Mouse (Mus musculus) layer of hippocampus, postnatal 10 days (tissue): ENCODE measurements around the gene Kcmf1. TPM values are rescaled to one million over a fixed set of nuclear protein-coding genes. Genes with fewer than 3 reads are reported as not detected.
A peak's percentile ranks its signal among the peaks of the same experiment; 100 is the strongest.
"Not testable (repeated sequence)": the region's sequence is repeated elsewhere in the genome, so short reads cannot be mapped to it uniquely, and the experiment has no call there.

ENCODE experiments used
- DNase-seq, 2 experiments: peaks; one replicate each; pipeline ENCODE4 v3.0.0; 2021; ENCODE audit warnings: low spot score in 2 of 2
- total RNA-seq, 2 experiments: library from RNA; stranded (reverse); gene quantifications; 2 replicates each; pipeline ENCODE4 v1.2.3; 2021

Gene Kcmf1
- total RNA-seq, 2 experiments from 2014 or later: 63.3 to 65.6 TPM

DNA sequence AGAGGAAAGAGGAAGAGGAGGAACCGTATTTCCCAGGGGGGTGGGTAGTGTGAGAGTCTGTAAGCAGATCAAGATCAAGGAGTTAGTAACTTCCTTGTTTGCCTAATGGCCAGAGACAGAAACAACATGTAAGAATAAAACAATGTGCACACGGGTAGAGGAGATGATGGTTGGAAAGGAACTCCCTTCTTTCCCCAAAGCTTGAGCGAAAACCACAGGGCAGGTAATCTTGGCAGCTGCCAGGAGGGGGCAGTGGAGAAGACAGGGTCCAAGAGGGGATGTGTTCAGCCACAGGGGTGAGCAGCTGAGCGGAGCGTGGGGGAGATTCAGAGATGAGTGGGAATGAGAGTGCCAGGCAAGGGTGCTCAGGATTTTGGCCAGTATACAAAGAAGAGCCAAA, 48.1 kb downstream of the Kcmf1 start:
- DNase-seq: peak; percentile 48 to 56

DNA sequence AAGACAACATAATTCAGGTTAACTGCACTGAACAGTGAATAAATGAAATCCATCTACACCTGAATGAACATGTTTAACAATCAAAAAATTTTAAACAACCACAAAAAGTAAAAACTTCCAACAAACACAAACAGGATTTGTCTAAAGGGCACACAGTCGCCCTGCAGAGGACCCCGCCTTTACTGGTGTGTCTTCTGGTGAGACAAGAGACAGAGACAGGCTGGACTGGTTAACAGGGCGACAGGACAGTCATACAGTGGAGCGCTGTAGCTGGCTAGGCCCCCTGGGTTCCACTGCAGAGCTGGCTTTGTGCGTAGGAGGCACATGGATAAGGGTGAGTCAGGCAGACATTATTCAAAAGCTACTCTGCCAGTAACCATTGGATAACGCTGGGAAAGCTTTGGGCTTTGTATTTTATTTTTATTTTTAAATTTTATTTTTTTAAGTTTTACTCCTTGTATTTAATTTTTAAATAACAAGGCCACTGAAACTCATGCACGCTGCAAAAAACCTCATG, 57.7 kb downstream of the Kcmf1 start:
- no peak for DNase-seq

DNA sequence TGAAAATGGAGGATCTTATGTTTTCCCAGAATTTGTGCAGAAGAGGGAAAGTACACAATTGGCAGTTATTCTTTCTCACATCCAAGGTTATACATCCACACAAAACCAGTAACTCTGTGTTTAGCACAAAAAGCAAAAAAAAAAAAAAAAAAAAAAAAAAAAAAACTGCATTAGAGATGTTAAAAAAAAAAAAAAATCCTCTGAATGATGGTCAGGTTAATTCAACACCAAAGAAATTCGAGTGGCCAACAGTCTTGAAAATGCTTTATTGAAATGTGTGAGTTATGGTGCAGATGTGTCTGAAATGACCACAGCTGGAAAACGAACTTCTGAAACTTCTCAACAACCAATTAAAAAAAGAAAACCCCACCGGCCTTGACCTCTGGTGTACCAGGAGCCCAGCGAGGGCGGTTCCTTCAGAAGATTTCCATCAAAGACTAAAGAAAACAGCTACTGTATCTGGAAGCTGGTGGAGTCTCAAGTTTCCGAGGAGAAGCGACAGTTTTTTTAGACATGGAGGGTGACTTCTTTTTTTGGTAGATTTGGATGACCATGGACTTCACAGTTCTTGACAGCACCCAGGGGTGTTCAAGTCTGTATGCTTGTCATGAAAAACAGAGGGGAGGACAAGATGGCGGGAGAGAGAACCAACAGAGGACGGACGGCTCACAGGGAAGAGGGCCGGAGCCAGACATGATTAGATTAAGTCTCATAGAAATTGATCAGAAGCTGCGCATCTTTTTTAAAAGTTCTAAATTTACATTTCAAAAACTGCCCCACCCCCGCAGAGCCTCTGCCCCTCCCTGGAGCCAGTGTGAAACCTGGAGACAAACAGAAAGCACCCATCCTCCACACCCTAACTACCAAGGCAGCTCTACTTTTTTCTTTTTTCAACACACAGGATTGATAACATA, 58.7 kb downstream of the Kcmf1 start:
- DNase-seq: no peak

DNA sequence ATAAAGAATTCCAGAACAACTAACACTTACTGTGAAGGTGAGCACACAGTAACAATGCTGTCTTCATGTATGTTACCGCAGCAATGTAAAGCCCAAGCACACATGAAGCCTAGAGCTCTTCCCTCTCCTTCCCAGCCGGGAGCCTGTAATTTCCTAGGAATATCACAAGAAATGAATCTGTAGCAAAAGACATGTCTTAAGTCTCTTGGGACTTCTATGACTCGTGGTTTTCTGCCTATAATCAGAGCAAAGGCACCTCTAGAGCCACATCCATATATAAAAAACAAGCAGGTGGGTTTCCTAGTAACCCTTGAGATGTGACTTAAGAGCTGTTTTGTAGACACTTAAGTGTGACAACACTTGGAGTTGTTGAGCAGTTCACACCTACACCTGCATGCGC, 62.0 kb downstream of the Kcmf1 start:
- DNase-seq: no peak

DNA sequence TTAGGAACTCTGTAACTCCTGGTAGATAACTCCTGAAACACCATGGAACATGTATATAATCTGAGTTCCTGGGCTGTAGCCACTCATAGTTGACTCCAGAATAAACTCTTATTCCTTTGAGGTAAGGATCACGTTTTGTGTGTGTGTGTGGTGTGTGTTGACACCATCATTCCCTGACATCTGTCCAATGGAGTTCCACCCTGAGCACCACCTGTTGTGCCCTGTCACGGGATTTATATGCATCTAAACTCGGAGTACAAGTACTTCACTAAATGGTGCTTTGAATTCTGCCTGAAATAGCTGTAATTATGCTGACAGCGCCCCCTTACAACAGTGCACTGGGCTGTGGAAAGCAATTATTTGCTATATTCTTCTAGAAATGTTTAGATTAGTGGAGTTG, 65.3 kb downstream of the Kcmf1 start:
- DNase-seq: no peak

DNA sequence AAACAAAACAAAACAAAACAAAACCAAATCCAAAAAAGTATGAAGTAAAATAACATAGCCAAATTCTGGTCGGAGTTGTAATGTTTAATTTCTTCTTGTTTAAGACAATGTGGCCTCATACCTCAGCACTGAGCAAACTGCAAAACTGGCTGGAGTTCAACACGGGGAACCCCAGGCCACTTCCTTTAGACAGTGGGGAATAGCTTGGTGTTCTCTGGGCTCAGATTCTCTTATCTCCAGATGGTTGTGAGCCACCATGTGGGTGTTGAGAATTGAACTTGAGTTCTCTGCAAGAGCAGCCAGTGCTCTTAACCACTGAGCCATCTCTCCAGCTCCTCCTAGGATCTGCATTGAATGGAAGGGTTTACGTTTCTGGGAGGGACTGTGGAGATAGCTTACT, 67.9 kb downstream of the Kcmf1 start:
- no peak for DNase-seq

DNA sequence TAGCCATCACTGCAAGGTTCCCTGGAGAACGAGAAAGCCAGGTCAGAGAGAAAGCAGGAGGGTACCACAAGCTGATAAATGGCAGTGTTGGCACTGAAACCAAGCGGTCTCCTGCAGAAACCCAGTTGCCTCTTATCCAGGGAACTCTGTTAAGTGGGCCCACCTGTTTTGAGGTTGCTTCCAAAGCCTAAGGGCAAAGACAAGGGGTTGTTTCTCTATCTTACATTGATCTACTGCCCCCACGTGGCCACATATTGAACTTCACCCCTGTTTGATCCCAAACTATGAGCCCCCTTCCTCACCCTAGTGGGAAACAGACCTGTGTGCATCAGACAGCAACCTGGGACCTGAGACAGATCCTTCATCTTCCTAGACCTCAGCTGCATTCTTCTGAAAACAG, 68.5 kb downstream of the Kcmf1 start:
- peak; percentile 80 for DNase-seq

DNA sequence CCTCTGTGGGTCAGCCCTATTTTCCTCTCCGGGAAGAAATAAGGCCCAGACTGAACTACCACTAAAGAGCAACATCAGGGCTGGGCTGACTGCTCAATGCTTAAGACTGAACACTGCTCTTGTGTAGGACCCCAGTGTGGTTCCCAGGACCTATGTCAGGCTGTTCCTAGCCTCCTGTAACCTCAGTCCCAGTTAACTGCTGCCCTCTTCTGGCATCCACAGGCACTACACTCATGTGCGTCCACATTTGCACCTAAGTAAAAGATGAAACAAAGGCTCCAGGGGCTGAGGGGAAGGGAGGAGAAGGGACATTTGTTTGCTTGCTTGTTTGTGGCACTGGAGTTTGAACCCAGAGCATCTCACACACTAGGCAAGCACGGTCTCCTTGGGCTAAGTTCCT, 70.9 kb downstream of the Kcmf1 start:
- no peak for DNase-seq

DNA sequence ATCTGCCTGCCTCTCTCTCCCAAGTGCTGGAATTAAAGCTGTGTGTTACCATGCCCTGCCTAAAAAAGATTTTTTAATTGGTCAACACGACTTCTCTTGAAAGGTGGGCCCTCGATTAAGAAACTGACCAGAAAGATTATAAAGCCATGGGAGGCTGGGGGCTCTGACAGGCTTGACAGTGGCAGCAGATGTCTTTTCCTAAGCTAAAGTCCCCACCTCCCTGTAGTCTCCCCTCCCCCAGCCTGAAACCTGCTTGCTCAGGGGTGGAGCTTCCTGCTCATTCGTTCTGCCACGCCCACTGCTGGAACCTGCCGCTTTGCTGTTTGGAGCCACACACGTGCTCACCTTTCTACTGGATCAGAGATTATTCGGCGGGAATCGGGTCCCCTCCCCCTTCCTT, 71.7 kb downstream of the Kcmf1 start:
- not testable (repeated sequence) for DNase-seq

DNA sequence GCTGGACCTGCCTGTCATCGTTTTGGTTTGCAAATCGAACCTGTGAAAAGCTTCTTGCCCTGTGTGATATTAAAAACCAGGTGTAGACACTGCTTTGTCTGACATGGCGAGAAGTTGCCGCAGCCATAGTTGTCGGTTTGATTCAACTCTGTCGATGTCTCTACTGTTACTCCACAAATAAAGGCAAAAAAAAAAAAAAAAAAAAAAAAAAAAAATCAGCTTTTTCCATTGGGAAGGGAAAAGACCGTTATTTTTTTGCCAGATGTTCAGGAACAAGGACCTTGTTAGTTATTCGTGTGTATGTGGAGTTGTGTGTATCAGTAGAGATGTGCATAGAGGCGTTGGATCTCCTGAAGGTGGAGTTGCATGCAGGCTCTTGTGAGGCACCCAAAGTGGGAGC, 74.0 kb downstream of the Kcmf1 start:
- no peak for DNase-seq

DNA sequence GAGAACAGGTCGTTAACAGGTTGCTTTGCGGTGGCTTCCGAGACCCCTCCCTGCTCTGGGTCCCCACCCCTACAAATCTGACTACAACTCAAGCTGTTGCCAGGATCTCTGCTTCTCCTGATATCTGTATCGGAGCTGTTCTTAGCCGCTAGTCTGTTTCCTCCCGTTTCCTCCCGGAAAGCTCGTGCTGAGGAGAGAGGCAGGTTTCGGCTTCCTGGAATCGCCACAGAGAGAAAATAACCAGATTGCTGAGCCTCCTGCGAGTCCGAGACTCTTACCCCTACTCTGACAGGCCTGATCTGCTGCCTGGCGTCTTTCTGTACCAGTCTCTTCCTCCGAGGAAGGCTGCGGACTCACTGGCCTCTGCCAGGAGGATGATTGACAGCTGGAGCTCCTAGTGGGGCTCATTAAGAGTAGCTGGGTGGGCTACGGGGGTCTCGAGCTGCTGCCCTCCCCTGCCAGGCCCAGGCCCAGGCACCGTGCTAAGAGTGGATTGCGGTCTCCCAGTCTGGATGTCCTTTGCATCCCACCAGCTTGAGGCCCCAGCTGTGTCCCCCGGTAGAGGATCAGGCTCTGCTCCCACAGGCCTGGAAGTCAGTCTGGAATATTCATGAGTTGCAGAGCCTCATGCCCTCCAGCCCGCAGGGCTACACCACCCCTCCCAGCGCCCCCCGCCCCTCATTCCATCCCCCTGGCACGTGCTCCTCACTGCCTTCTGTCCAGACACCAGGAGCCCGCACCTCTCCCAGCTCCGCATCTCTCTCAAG, 74.6 kb downstream of the Kcmf1 start:
- DNase-seq: no peak

DNA sequence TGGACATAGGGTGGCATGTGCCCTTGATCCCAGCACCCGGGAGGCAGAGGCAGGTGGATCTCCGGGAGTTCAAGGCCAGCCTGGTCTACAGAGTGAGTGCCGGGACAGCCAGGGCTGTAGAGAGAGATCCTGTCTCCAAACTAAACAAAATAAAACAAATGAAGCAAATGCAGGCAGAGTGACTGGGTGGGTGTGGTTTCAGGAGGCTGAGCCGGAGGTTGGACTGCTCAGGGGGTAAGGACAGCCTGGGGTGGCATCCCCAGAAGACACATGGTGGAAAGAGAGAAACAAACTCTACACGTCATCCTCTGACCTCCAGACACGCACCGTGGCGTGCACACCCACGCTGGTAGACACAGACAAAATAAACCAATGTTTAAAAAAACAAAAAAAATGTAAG, 86.3 kb downstream of the Kcmf1 start:
- no peak for DNase-seq

DNA sequence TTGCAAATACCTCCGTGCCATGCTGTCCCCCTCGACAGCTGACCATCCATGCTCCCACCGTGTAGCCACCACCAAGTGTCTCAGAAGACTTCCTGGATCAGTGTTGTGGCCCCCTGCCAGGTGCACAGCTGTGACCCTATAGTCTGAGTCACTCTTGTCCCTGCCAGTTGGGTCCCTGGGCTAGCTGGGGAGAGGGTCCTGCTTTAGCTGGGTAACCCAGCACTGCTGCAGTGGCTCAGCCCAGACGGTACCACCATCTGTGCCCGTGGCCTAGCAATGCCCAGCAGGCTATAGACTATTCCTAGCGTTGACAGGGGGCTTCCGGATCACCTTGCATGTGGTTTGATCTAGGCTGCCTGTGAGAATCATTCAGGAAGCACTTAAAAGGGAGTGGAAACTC, 89.5 kb downstream of the Kcmf1 start:
- DNase-seq: no peak

DNA sequence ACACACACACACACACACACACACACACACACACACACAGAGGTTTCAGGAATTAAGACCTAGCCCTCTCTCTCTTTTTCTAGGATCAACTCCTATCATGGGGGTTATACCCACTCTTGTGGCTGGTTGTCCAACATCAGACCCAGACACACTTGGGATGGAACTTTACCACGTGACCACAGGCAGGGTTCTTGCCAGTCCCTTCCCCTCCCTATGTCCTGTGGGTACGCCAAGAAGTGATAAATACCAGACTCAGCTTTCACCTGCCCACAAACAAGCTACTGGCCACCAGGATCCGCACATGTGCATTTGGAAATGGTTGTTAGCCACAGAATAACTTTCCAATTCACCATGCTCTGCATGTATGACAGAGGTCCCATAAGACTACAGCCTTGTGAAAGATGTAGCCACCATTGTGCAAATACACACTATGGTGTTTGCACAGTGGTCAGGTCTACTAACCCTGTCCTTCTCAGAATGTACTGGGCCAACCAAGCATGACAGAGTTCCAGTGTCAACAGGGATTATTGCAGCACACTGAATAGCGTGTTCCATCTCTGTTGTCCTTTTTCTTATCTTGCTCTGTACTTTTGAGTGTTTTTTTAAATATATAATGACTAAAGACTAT, 90.1 kb downstream of the Kcmf1 start:
- no peak for DNase-seq

DNA sequence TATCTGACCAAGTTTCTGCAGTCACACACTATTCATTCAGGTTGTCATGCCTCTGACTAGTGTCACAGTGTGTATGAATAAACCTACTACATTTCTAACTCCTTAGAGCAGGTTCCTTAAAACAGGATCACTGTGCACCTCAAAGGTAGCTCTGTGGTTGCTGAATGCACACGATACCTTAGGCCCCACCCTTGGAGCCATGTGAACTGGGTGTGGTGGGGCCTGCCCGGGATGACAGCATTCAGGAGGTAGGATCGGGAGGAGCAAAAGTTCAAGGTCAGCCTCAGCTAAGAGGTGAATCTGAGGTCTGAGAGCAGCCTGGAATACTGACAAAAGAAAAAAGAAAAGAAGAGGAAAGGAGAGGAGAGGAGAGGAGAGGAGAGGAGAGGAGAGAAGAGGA, 91.4 kb downstream of the Kcmf1 start:
- DNase-seq: no peak

DNA sequence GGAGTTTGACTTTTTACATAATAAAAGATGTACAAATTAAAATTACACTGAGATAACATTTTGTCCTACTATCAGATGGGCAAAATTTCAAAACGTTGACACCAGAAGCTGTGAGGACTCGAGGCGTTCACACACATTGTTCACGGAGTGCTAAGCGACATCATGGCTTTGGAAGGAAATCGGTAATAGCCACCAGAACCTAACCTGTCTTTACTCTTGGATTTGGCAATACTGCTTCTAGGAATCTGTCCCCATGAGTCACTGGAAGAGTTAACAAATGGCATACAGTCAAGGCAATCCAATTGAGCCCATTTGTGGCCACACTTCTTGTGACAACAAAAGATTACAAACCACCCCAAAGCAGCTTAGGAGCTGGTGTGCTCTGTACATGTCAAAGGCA, 96.1 kb downstream of the Kcmf1 start:
- no peak for DNase-seq

DNA sequence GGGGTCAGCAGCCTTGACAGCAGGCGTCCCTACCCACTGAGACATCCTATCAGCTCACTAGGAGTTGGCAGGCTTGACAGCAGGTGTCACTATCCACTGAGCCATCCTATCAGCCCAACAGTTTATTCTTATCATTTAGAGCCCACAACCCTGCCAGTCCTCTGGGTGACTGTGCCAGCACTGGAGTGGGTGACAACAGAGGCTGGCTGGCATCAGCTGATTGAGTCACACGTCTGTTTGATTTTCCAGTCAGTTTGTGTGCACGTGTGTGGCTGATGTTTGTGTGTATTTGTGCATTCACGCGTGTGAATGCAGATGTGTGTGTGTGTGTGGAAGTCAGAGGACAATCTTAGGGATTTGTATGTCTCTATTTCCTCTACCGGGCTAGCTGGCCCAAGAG, 97.7 kb downstream of the Kcmf1 start:
- DNase-seq: no peak

DNA sequence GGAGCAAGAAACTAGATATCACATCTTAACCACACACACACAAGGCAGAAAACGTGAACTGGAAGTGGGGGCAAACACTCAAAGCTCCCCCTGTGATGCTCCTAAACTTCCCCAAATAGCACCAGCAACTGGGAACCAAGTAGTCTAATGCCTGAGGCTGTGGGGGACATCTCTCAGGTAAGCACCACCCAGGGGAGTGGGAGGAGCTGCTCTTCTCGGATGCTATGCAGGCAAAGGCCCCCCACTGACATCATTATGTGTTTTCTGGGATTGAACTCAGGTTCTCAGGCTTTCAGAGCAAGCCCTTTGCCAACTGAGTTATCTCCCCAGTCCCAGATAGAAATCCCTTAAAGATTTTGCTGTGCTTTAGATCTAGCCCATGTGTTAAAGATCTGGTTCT, 99.1 kb downstream of the Kcmf1 start:
- DNase-seq: no peak

DNA sequence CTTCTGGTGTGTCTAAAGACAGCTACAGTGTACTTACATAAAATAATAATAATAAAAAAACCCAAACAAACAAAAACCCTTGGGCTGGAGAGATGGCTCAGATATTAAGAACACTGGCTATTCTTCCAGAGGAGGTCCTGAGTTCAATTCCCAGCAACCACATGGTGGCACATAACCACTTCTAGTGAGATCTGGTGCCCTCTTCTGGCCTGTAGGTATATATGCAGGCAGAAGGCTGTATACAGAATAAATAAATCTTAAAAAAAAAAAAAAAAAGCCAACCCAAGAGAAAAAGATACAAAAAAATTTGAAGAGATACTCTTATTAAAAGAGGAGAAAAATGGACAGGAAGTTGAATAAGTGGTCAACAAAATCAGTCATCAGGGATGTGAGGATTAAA, 102.0 kb downstream of the Kcmf1 start:
- no peak for DNase-seq

DNA sequence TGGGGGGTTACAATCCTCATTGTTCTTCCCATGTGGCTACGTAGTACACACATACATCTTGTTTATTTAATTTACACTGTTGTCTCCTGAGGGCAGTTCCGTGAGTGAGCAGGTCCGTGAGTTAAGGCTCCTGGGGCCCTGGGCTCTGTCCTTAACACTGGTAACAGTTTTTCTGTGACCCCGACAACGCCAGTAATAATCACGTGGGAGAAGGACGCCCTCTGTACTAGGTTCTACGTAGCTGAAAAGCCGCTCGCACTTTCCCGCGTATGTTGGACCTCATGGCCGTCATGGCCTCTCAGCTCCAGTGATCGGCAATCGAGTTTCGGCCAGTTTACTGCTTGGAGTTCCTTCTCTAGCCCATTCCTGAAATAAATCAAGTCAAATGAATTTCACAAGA, 104.3 kb downstream of the Kcmf1 start:
- DNase-seq: no peak

DNA sequence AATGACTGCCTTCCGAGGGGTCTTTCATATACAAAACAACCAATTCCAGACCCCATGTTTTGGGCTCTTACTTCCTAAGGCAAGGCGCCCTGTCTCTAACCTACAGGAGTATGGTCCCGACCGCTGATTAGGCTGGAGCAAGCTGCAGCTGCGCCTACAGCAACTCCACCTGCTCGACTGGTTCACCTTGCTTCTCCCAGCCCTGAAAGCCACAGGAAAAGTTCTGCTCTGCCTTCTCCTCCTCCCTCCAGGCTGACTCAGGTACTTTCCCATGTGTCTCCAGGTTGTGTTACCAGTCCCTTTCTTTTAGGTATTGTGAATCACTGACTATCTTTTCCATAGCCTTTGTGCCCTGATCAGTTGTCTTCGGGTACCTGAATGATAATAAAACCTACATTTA, 104.9 kb downstream of the Kcmf1 start:
- DNase-seq: no peak

DNA sequence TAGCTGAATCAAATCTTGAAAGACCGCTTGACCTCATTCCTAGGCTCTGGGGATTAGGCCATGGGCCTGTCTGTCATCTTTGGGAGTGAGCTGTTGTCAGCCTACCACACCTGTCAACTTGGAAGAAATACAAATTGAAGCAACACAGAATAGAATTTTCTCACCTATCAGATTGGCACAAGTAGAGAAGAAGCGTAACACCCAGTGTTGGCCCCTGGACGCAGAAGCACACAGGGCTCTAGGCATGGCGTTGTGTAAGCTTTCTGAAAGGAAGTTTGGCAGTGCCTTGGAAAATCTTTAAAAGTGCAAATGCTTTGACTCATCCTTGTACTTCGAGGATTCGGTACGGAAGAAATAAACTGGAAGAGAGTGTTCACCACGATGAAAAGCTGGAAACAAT, 107.1 kb downstream of the Kcmf1 start:
- no peak for DNase-seq
